Mouse (Mus musculus) left cerebral cortex, adult 8-10 months (tissue): ENCODE measurements around the gene Sptlc2. TPM values are rescaled to one million over a fixed set of nuclear protein-coding genes. Genes with fewer than 3 reads are reported as not detected.
"Not testable (repeated sequence)": the region's sequence is repeated elsewhere in the genome, so short reads cannot be mapped to it uniquely, and the experiment has no call there.

ENCODE experiments used
- DNase-seq, 2 experiments: peaks; one replicate each; pipeline ENCODE4 v3.0.0; 2022; ENCODE audit warnings: low spot score in 2 of 2
- microRNA-seq, 2 experiments: library from miRNA; unstranded; fragments of <30 nt; microRNA quantifications; one replicate each; pipeline ENCODE4 v1.2.0; 2022
- total RNA-seq, 4 experiments: library from RNA; stranded (reverse); gene quantifications; 2 replicates each; pipeline ENCODE4 v1.2.4; 2022

The Sptlc2 gene
- total RNA-seq, 4 experiments from 2014 or later = 27.6 to 37.0 (median 32.7) TPM

GRCm38 (mm10) chr12:87279350-87279749, 108.8 kb downstream of the Sptlc2 start:
- no peak for DNase-seq

GRCm38 (mm10) chr12:87278118-87278730, 109.9 kb downstream of the Sptlc2 start:
- no peak for DNase-seq

- DNase-seq = not testable (repeated sequence)
Observed at GRCm38 (mm10) chr12:87277251-87277650, 110.9 kb downstream of the Sptlc2 start.

GRCm38 (mm10) chr12:87274853-87275831, 113.0 kb downstream of the Sptlc2 start:
- DNase-seq = no peak

GRCm38 (mm10) chr12:87267682-87268081, 120.5 kb downstream of the Sptlc2 start:
- no peak for DNase-seq

GRCm38 (mm10) chr12:87266827-87267603, 121.1 kb downstream of the Sptlc2 start:
- no peak for DNase-seq

- DNase-seq = peak; percentile 78 to 94
Observed at GRCm38 (mm10) chr12:87266108-87266826, 121.9 kb downstream of the Sptlc2 start, which contains the start of the genes Vipas39 and Ahsa1. TSS of gene Vipas39 (minus strand) at chr12:87266256. TSS of gene Ahsa1 (plus strand) at chr12:87266479.

- DNase-seq = no peak
Observed at GRCm38 (mm10) chr12:87265444-87265843, 122.7 kb downstream of the Sptlc2 start.

GRCm38 (mm10) chr12:87260562-87260961, 127.6 kb downstream of the Sptlc2 start:
- no peak for DNase-seq

- no peak for DNase-seq
Observed at GRCm38 (mm10) chr12:87256629-87257028, 131.5 kb downstream of the Sptlc2 start.

Small RNAs within 50 kb of the gene (microRNA-seq; reads per million reads assigned to microRNA genes)
- 0 reads per million in 2 experiments for gene Gm47293
- gene Mir3068 = 56.4 to 84.0 reads per million in 2 experiments

Other genes starting within 250 kb of the Sptlc2 start
- 10 to 100 TPM; 52.3 to 58.4 (median 55.2) TPM for gene Gstz1, start 241.2 kb downstream of the Sptlc2 start, total RNA-seq
- 10 to 100 TPM; 18.3 to 19.6 (median 19.1) TPM for gene Pomt2, start 240.4 kb downstream of the Sptlc2 start, total RNA-seq
- 1 to 10 TPM; 3.5 to 7.3 (median 5.1) TPM for gene Samd15, start 188.6 kb downstream of the Sptlc2 start, total RNA-seq
- 10 to 100 TPM; 27.7 to 30.1 (median 29.0) TPM for gene Tmed8, start 187.9 kb downstream of the Sptlc2 start, total RNA-seq
- gene Noxred1, start 149.6 kb downstream of the Sptlc2 start, total RNA-seq = 1 to 10 TPM in 2 of 4 experiments, under 1 TPM in 2; 0.89 to 1.6 (median 1.0) TPM
- 10 to 100 TPM; 50.5 to 60.0 (median 57.6) TPM for gene Vipas39, start 122.1 kb downstream of the Sptlc2 start, total RNA-seq
- 100 to 1,000 TPM; 129 to 167 (median 149) TPM for gene Ahsa1, start 121.9 kb downstream of the Sptlc2 start, total RNA-seq
- under 1 TPM; 0.32 to 0.91 (median 0.54) TPM for gene Ism2, start 88.7 kb downstream of the Sptlc2 start, total RNA-seq
- 100 to 1,000 TPM; 101 to 134 (median 108) TPM for gene Slirp, start 55.5 kb upstream of the Sptlc2 start, total RNA-seq
- 10 to 100 TPM; 18.8 to 22.9 (median 19.0) TPM for gene Alkbh1, start 55.7 kb upstream of the Sptlc2 start, total RNA-seq
- 10 to 100 TPM; 65.5 to 74.1 (median 70.7) TPM for gene Snw1, start 83.9 kb upstream of the Sptlc2 start, total RNA-seq
- gene Gm5788, start 106.4 kb upstream of the Sptlc2 start, total RNA-seq = not detected
- gene Gm8300, start 126.0 kb upstream of the Sptlc2 start, total RNA-seq = not detected
- not detected for gene Oog1, start 214.3 kb upstream of the Sptlc2 start, total RNA-seq
- gene Gm4027, start 230.5 kb upstream of the Sptlc2 start, total RNA-seq = not detected